Mouse (Mus musculus) induced T-regulatory cell, adult 2 months (primary cell): ENCODE data around the gene Nap1l5.
"Not testable (repeated sequence)": the region's sequence is repeated elsewhere in the genome, so short reads cannot be mapped to it uniquely, and the experiment has no call there.

Experiments used
- DNase-seq: peaks from one replicate; pipeline ENCODE4 v3.0.0-alpha.2; 2012; ENCODE audit warnings: low read depth

Gene Nap1l5

GRCm38 (mm10) chr6:58907336-58907735, 460 bp upstream of the Nap1l5 start:
- DNase-seq: no peak

- DNase-seq: no peak
Observed at GRCm38 (mm10) chr6:58904551-58904950, 2.3 kb downstream of the Nap1l5 start.

- no peak for DNase-seq
Observed at GRCm38 (mm10) chr6:58903171-58903570, 3.7 kb downstream of the Nap1l5 start.

- no peak for DNase-seq
Observed at GRCm38 (mm10) chr6:58900536-58900935, 6.3 kb downstream of the Nap1l5 start.

- DNase-seq: no peak
Observed at GRCm38 (mm10) chr6:58899076-58899475, 7.8 kb downstream of the Nap1l5 start.

- no peak for DNase-seq
Observed at GRCm38 (mm10) chr6:58896648-58897047, 10.2 kb downstream of the Nap1l5 start.

GRCm38 (mm10) chr6:58894994-58895393, 11.9 kb downstream of the Nap1l5 start:
- DNase-seq: no peak

- DNase-seq: peak; percentile 13
Observed at GRCm38 (mm10) chr6:58893307-58893706, 13.6 kb downstream of the Nap1l5 start.

- DNase-seq: no peak
Observed at GRCm38 (mm10) chr6:58889917-58890316, 17.0 kb downstream of the Nap1l5 start.

GRCm38 (mm10) chr6:58882271-58882670, 24.6 kb downstream of the Nap1l5 start:
- no peak for DNase-seq

- no peak for DNase-seq
Observed at GRCm38 (mm10) chr6:58881363-58881762, 25.5 kb downstream of the Nap1l5 start.

GRCm38 (mm10) chr6:58880861-58881260, 26.0 kb downstream of the Nap1l5 start:
- DNase-seq: peak; percentile 12

- no peak for DNase-seq
Observed at GRCm38 (mm10) chr6:58879987-58880386, 26.9 kb downstream of the Nap1l5 start.

GRCm38 (mm10) chr6:58879572-58879971, 27.3 kb downstream of the Nap1l5 start:
- DNase-seq: no peak

GRCm38 (mm10) chr6:58867858-58868257, 39.0 kb downstream of the Nap1l5 start:
- DNase-seq: not testable (repeated sequence)

GRCm38 (mm10) chr6:58863631-58864235, 43.1 kb downstream of the Nap1l5 start:
- no peak for DNase-seq

GRCm38 (mm10) chr6:58862446-58862993, 44.4 kb downstream of the Nap1l5 start:
- DNase-seq: no peak

- DNase-seq: no peak
Observed at GRCm38 (mm10) chr6:58859517-58859916, 47.4 kb downstream of the Nap1l5 start.

GRCm38 (mm10) chr6:58856494-58856893, 50.4 kb downstream of the Nap1l5 start:
- no peak for DNase-seq

GRCm38 (mm10) chr6:58855676-58856367, 51.1 kb downstream of the Nap1l5 start:
- DNase-seq: no peak
